Mouse (Mus musculus) liver, embryonic 12.5 days (tissue): ENCODE measurements around the gene Gm7792. TPM values are rescaled to one million over a fixed set of nuclear protein-coding genes. Genes with fewer than 3 reads are reported as not detected.
"Not testable (repeated sequence)": the region's sequence is repeated elsewhere in the genome, so short reads cannot be mapped to it uniquely, and the experiment has no call there.

ENCODE experiments used
- ATAC-seq: fragments of 200-750 bp; cut with Nextera tagmentation; 2 replicates; pipeline ENCODE4 v1.8.0; 2017; ENCODE audit warnings: moderate number of reproducible peaks, mild to moderate bottlenecking, moderate library complexity
- H3K27ac ChIP-seq: fragments of 300-500 bp; sonication (generic); 2 replicates; pipeline ENCODE4 v1.5.1; 2016; ENCODE audit warnings: mild to moderate bottlenecking
- H3K27me3 ChIP-seq: fragments of 300-500 bp; sonication (generic); replicated peaks from 2 replicates; pipeline ENCODE4 v1.6.1; 2016; ENCODE audit warnings: mild to moderate bottlenecking, moderate library complexity
- H3K36me3 ChIP-seq: fragments of 300-500 bp; sonication (generic); 2 replicates; pipeline ENCODE4 v1.6.1; 2016; ENCODE audit warnings: mild to moderate bottlenecking, moderate library complexity
- H3K4me1 ChIP-seq: fragments of 300-500 bp; sonication (generic); 2 replicates; pipeline ENCODE4 v1.6.1; 2016
- H3K4me2 ChIP-seq: fragments of 300-500 bp; sonication (generic); 2 replicates; pipeline ENCODE4 v1.6.1; 2016; ENCODE audit warnings: mild to moderate bottlenecking, moderate library complexity
- H3K4me3 ChIP-seq: fragments of 300-500 bp; sonication (generic); 2 replicates; pipeline ENCODE4 v1.5.1; 2016; ENCODE audit warnings: mild to moderate bottlenecking, moderate library complexity
- H3K9ac ChIP-seq: fragments of 300-500 bp; sonication (generic); 2 replicates; pipeline ENCODE4 v1.6.1; 2016; ENCODE audit warnings: mild to moderate bottlenecking, moderate library complexity
- H3K9me3 ChIP-seq: fragments of 300-500 bp; sonication (generic); replicated peaks from 2 replicates; pipeline ENCODE4 v1.6.1; 2016; ENCODE audit warnings: mild to moderate bottlenecking, moderate library complexity
- WGBS: fragments of 180-500 bp; shearing (Covaris S2); methylation state at CpG from one replicate; pipeline ENCODE4 v1.1.7; 2016; ENCODE audit not compliant: insufficient replicate concordance; 5-methylcytosine and 5-hydroxymethylcytosine counted together
- polyA plus RNA-seq: library from polyadenylated mRNA; unstranded; fragments of >200 nt; fragmentation: Nextera tagmentation; extraction: Ambion mirVana; gene quantifications from 2 replicates; pipeline ENCODE4 v1.2.1, GENCODE M21; 2016

Gene Gm7792
- not detected in 2 replicates for polyA plus RNA-seq

DNA sequence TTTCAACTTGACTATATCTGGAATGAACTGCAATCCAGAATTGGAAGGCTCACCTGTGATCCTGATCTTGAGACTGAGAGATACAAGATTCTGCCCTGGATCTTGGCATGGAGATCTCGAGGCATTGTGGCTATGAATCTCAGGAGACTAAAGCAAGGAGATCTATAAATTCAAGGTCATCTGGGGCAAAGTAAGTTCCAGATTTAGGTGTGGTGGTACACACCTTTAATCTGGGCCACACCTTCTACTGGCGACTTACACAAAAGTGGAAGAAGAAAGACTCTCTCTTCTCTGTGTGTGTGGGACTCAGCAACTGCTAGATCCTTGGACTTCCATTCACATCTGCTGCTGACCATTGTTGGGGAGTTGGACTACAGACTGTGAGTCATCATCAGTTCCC, at the start of gene Gm7792:
Gene Gm7792, plus strand, starts transcription at position 301 of the 400 bp plus-strand sequence.
- H3K4me2 ChIP-seq, H3K4me3 ChIP-seq, H3K9ac ChIP-seq, H3K27me3 ChIP-seq, H3K9me3 ChIP-seq, H3K4me1 ChIP-seq, H3K27ac ChIP-seq, ATAC-seq, H3K36me3 ChIP-seq: not testable (repeated sequence)
- WGBS = 50% methylated on average over 1 of the region's 2 CpGs

Other genes with a start within 250 kb of the Gm7792 start
- not detected in 2 replicates for gene C87414, start 172.2 kb upstream of the Gm7792 start, polyA plus RNA-seq
- gene Gm16429, start 85.3 kb downstream of the Gm7792 start, polyA plus RNA-seq = not detected in 2 replicates
- not detected in 2 replicates for gene BC061212, start 226.8 kb downstream of the Gm7792 start, polyA plus RNA-seq
- gene Gm6351, start 232.6 kb downstream of the Gm7792 start, polyA plus RNA-seq = not detected in 2 replicates